Mouse (Mus musculus): ENCODE data around the gene Gm614. TPM values are rescaled to one million over a fixed set of nuclear protein-coding genes. Genes with fewer than 3 reads are reported as not detected.

The Gm614 gene
- total RNA-seq (2014; rRNA removed) (not detected in 2 replicates), polyA plus RNA-seq (2015; fragmentation: Nextera tagmentation; extraction: Ambion mirVana) (not detected in 2 replicates)

- ATAC-seq (ENCODE audit: low FRiP score), result no peak
- Histone ChIP-seq H3K9me3 (ENCODE audit: low read length) (no peaks in the 10 kb centered on the region), H3K9ac (replicated peaks; ENCODE audit: low read length, poor library complexity, severe bottlenecking) (no peak within 1 kb of the TSS), H3K27ac (ENCODE audit: low read depth, low read length) (no peak within 1 kb of the TSS), H3K4me2 (ENCODE audit: low read depth, low read length, poor library complexity, severe bottlenecking) (no peak within 1 kb of the TSS), H3K36me3 (ENCODE audit: insufficient read depth, low read length) (no peaks in the 10 kb centered on the region), H3K27me3 (ENCODE audit: insufficient read depth, low read length) (no peaks in the 10 kb centered on the region), H3K4me3 (ENCODE audit: low read depth, low read length) (no peak within 1 kb of the TSS), H3K4me1 (ENCODE audit: insufficient read depth, low read length) (no peaks in the 10 kb centered on the region)
- no peak for TF ChIP-seq CTCF (IDR thresholded peaks at IDR 0.05)
- 63% methylated on average over 1 of the region's 1 CpGs for whole genome bisulfite sequencing
- no peak for DNase-seq (ENCODE audit: low spot score)
Measured at GRCm38 (mm10) chrX:101263892-101264291, at the start of gene Gm614. Gm614 (minus strand) TSS chrX:101263992.

GRCm38 (mm10) chrX:101309299-101309698 lies 45.5 kb upstream of the Gm614 start:
- Histone ChIP-seq H3K9me3 (ENCODE audit: low read length) (no peaks in the 10 kb centered on the region), H3K4me1 (ENCODE audit: insufficient read depth, low read length) (no peaks in the 10 kb centered on the region), H3K9ac (replicated peaks; ENCODE audit: low read length, poor library complexity, severe bottlenecking) (no peak overlapping the region), H3K4me2 (ENCODE audit: low read depth, low read length, poor library complexity, severe bottlenecking) (no peak overlapping the region), H3K4me3 (ENCODE audit: low read depth, low read length) (no peak overlapping the region), H3K27ac (ENCODE audit: low read depth, low read length) (no peak overlapping the region), H3K36me3 (ENCODE audit: insufficient read depth, low read length) (0 out of 2 replicates have a peak, but pooled peaks cover 9% of the 10 kb centered on the region), H3K27me3 (ENCODE audit: insufficient read depth, low read length) (no peaks in the 10 kb centered on the region)
- DNase-seq (ENCODE audit: low spot score) (no peak), ATAC-seq (ENCODE audit: low FRiP score) (no peak)
- WGBS, result 86% methylated on average over 5 of the region's 5 CpGs
- TF ChIP-seq CTCF (IDR thresholded peaks at IDR 0.05), result no peak

- H3K27ac ChIP-seq (ENCODE audit: low read depth, low read length), result no peak overlapping the region
Measured at GRCm38 (mm10) chrX:101304646-101305045, 40.9 kb upstream of the Gm614 start.

GRCm38 (mm10) chrX:101301654-101302053 lies 37.9 kb upstream of the Gm614 start:
- H3K27me3 ChIP-seq (ENCODE audit: insufficient read depth, low read length), result no peaks in the 10 kb centered on the region
- peak; percentile 8; the same call in 1 of the 2 replicates for TF ChIP-seq CTCF (IDR thresholded peaks at IDR 0.05)
- WGBS, result 56% methylated on average over 9 of the region's 9 CpGs
- no peak for DNase-seq (ENCODE audit: low spot score)
- H3K4me3 ChIP-seq (ENCODE audit: low read depth, low read length), result peak overlapping the region; percentile 50
- no peaks in the 10 kb centered on the region for H3K9me3 ChIP-seq (ENCODE audit: low read length)
- no peaks in the 10 kb centered on the region for H3K4me1 ChIP-seq (ENCODE audit: insufficient read depth, low read length)
- ATAC-seq (ENCODE audit: low FRiP score), result no peak
- H3K4me2 ChIP-seq (ENCODE audit: low read depth, low read length, poor library complexity, severe bottlenecking), result peak overlapping the region; percentile 60
- 0 out of 2 replicates have a peak, but pooled peaks cover 2% of the 10 kb centered on the region for H3K36me3 ChIP-seq (ENCODE audit: insufficient read depth, low read length)
- 0 out of 2 replicates have a peak overlapping the region, but pooled peaks have one; percentile 77 for H3K27ac ChIP-seq (ENCODE audit: low read depth, low read length)
- H3K9ac ChIP-seq (replicated peaks; ENCODE audit: low read length, poor library complexity, severe bottlenecking), result peak overlapping the region; percentile 30; the same call in 1 of the 2 replicates

More at GRCm38 (mm10) chrX:101304646-101305045, 40.9 kb upstream of the Gm614 start:
- Histone ChIP-seq H3K36me3 (ENCODE audit: insufficient read depth, low read length) (0 out of 2 replicates have a peak, but pooled peaks cover 4% of the 10 kb centered on the region), H3K4me1 (ENCODE audit: insufficient read depth, low read length) (no peaks in the 10 kb centered on the region), H3K9ac (replicated peaks; ENCODE audit: low read length, poor library complexity, severe bottlenecking) (no peak overlapping the region), H3K27me3 (ENCODE audit: insufficient read depth, low read length) (no peaks in the 10 kb centered on the region), H3K9me3 (ENCODE audit: low read length) (no peaks in the 10 kb centered on the region), H3K4me2 (ENCODE audit: low read depth, low read length, poor library complexity, severe bottlenecking) (no peak overlapping the region), H3K4me3 (ENCODE audit: low read depth, low read length) (no peak overlapping the region)
- TF ChIP-seq CTCF (IDR thresholded peaks at IDR 0.05), result no peak
- DNase-seq (ENCODE audit: low spot score) (no peak), ATAC-seq (ENCODE audit: low FRiP score) (no peak)
- WGBS, result 31% methylated on average over 2 of the region's 2 CpGs

- DNase-seq (ENCODE audit: low spot score) (peak; percentile 65), ATAC-seq (ENCODE audit: low FRiP score) (peak; percentile 53)
- H3K27me3 ChIP-seq (ENCODE audit: insufficient read depth, low read length), result no peaks in the 10 kb centered on the region
- H3K4me2 ChIP-seq (ENCODE audit: low read depth, low read length, poor library complexity, severe bottlenecking), result peak overlapping the region; percentile 60
- peak overlapping the region; percentile 77 for H3K27ac ChIP-seq (ENCODE audit: low read depth, low read length)
- 27% methylated on average over 13 of the region's 13 CpGs for WGBS
- H3K4me1 ChIP-seq (ENCODE audit: insufficient read depth, low read length), result no peaks in the 10 kb centered on the region
- no peaks in the 10 kb centered on the region for H3K9me3 ChIP-seq (ENCODE audit: low read length)
- H3K36me3 ChIP-seq (ENCODE audit: insufficient read depth, low read length), result peaks cover 3% of the 10 kb centered on the region; the same call in 1 of the 2 replicates
- no peak for TF ChIP-seq CTCF (IDR thresholded peaks at IDR 0.05)
- peak overlapping the region; percentile 77 for H3K9ac ChIP-seq (replicated peaks; ENCODE audit: low read length, poor library complexity, severe bottlenecking)
- H3K4me3 ChIP-seq (ENCODE audit: low read depth, low read length), result peak overlapping the region; percentile 50
Measured at GRCm38 (mm10) chrX:101300427-101301030, 36.7 kb upstream of the Gm614 start.

Data from midbrain, postnatal 0 days (tissue).